Mouse (Mus musculus) lung, embryonic 14.5 days (tissue): ENCODE measurements around the gene Commd8. TPM values are rescaled to one million over a fixed set of nuclear protein-coding genes. Genes with fewer than 3 reads are reported as not detected.

Experiments
- ATAC-seq: fragments of 200-750 bp; cut with Nextera tagmentation; 2 replicates; pipeline ENCODE4 v1.8.0; 2017; ENCODE audit warnings: mild to moderate bottlenecking, moderate TSS enrichment, moderate library complexity; ENCODE audit not compliant: insufficient read depth
- DNase-seq: peaks from one replicate; pipeline ENCODE4 v3.0.0-alpha.2; 2015
- H3K27ac ChIP-seq: fragments of 300-500 bp; sonication (generic); 2 replicates; pipeline ENCODE4 v1.5.1; 2014; ENCODE audit warnings: low read depth, mild to moderate bottlenecking, moderate library complexity
- H3K27me3 ChIP-seq: fragments of 300-500 bp; sonication (generic); 2 replicates; pipeline ENCODE4 v1.6.1; 2014; ENCODE audit warnings: low read length, control low read depth; ENCODE audit not compliant: insufficient read depth
- H3K36me3 ChIP-seq: fragments of 300-500 bp; sonication (generic); 2 replicates; pipeline ENCODE4 v1.6.1; 2014; ENCODE audit warnings: control low read depth; ENCODE audit not compliant: insufficient read depth
- H3K4me1 ChIP-seq: fragments of 300-500 bp; sonication (generic); 2 replicates; pipeline ENCODE4 v1.6.1; 2014; ENCODE audit warnings: antibody characterized with exemption, control low read depth; ENCODE audit not compliant: insufficient read depth
- H3K4me2 ChIP-seq: fragments of 300-500 bp; sonication (generic); 2 replicates; pipeline ENCODE4 v1.6.1; 2014; ENCODE audit warnings: mild to moderate bottlenecking
- H3K4me3 ChIP-seq: fragments of 300-500 bp; sonication (generic); 2 replicates; pipeline ENCODE4 v1.5.1; 2014; ENCODE audit warnings: low read depth, low read length
- H3K9ac ChIP-seq: fragments of 300-500 bp; sonication (generic); 2 replicates; pipeline ENCODE4 v1.6.1; 2014
- H3K9me3 ChIP-seq: fragments of 300-500 bp; sonication (generic); 2 replicates; pipeline ENCODE4 v1.6.1; 2016; ENCODE audit warnings: low read depth, low read length, control low read depth
- CTCF ChIP-seq: IDR thresholded peaks from 2 replicates; pipeline ENCODE4 v1.5.1; 2016; ENCODE audit warnings: antibody characterized with exemption, low read depth
- WGBS: fragments of 180-500 bp; shearing (Covaris S2); extraction: QIAGEN DNeasy Blood & Tissue Kit; methylation state at CpG from one replicate; pipeline ENCODE4 v1.1.7; 2014; 5-methylcytosine and 5-hydroxymethylcytosine counted together
- polyA plus RNA-seq: library from polyadenylated mRNA; unstranded; fragments of >200 nt; fragmentation: Nextera tagmentation; extraction: Ambion mirVana; gene quantifications from 2 replicates; pipeline ENCODE4 v1.2.1, GENCODE M21; 2014

The Commd8 gene
- polyA plus RNA-seq, 1 experiment from 2014 or later = 122 TPM

DNA sequence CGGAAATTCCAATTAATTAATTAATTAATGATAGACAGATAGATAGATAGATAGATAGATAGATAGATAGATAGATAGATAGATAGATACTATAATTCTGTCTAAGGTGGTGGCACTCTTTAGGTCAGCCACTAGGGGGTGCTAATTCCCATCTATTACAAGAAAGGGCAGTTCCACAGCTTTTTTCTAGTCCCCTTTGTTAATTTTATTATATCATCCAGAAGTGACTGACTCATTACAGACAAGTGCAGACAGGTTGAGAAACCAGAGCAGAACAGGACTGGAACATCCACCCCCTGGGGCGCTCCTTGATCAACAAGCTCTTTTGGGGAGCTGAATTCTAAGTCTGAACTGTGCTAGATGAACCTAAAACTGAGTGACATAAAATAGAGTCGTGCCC lies 4.7 kb upstream of the Commd8 start:
- WGBS = 36% methylated on average over 3 of the region's 3 CpGs
- Histone ChIP-seq H3K36me3 (no peaks in the 10 kb centered on the region), H3K9me3 (no peaks in the 10 kb centered on the region), H3K4me3 (no peak overlapping the region), H3K27ac (no peak overlapping the region), H3K27me3 (no peaks in the 10 kb centered on the region), H3K4me1 (no peaks in the 10 kb centered on the region), H3K4me2 (no peak overlapping the region), H3K9ac (no peak overlapping the region)
- peak; percentile 76 for DNase-seq
- TF ChIP-seq CTCF = peak; percentile 71
- ATAC-seq = no peak

DNA sequence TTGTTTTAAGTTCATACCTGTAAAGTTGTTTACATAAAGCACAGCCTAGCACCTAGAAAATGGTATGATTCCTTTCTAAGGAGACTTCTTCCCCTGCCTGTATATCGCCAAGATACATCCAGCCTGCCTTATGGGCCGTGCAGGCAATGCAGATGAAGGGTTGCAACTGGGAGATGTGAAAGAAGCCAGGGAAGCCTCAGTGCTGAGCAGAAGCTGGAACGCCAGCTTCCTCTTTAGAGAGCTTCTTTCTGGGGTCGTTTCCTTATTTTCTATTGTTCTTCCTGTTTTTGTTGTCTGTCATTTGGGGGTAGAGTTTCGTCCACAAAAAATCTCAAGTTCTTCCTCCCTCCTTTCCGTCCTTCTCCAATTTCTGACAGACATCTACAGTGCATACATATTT lies 2.1 kb upstream of the Commd8 start:
- Histone ChIP-seq H3K4me2 (no peak overlapping the region), H3K27ac (no peak overlapping the region), H3K36me3 (peaks cover 7% of the 10 kb centered on the region), H3K9ac (no peak overlapping the region), H3K27me3 (no peaks in the 10 kb centered on the region), H3K9me3 (no peaks in the 10 kb centered on the region), H3K4me3 (no peak overlapping the region), H3K4me1 (peaks cover 5% of the 10 kb centered on the region; the same call in 1 of the 2 replicates)
- no peak for TF ChIP-seq CTCF
- ATAC-seq (no peak), DNase-seq (no peak)
- 67% methylated on average over 6 of the region's 6 CpGs for WGBS

DNA sequence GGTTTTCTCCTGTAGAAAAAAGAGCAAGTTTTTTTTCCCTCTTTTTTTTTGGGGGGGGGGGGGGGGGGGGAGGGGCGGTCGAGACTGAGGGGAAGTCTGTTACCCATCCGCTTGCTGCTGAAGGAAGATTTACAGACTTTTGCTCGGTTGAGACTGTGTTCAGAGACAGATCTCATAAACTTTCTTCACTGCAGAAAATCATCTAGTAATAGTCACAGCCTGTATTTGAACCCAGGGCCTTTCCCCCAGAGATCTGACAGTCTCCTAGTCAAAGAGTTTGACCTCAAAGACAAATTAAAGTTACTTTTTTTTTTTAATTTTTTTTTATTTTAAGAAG lies 264 bp upstream of the Commd8 start:
- no peak for TF ChIP-seq CTCF
- H3K4me3 ChIP-seq = peak overlapping the region; percentile 75
- H3K9me3 ChIP-seq = no peaks in the 10 kb centered on the region
- H3K4me1 ChIP-seq = peaks cover 5% of the 10 kb centered on the region; the same call in 1 of the 2 replicates
- 0 out of 2 replicates have a peak overlapping the region, but pooled peaks have one; percentile 20 for H3K27ac ChIP-seq
- H3K27me3 ChIP-seq = no peaks in the 10 kb centered on the region
- H3K9ac ChIP-seq = no peak overlapping the region
- H3K4me2 ChIP-seq = peak overlapping the region; percentile 80
- WGBS = 0% methylated on average over 4 of the region's 4 CpGs
- DNase-seq (no peak), ATAC-seq (peak; percentile 66)
- H3K36me3 ChIP-seq = peaks cover 17% of the 10 kb centered on the region

DNA sequence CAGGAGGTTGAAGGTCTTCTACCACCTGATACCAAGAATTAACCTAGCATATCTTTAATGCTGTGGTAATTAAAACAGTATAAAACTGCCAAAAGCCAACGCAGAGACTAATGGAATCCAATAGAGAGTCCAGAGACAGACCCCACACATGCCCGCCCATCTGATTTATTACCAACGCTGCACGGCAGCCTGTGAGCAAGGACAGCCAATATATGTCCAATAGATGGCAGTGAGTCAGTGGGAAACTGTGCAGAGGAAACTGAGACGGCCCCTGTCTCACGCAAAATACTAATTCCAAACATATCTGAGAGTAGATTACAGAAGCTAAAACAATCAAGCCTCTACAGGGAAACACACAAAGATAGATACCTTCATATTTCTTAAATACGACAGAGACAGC lies 3.6 kb downstream of the Commd8 start:
- Histone ChIP-seq H3K9me3 (no peaks in the 10 kb centered on the region), H3K4me3 (no peak overlapping the region), H3K9ac (no peak overlapping the region), H3K36me3 (peaks cover 51% of the 10 kb centered on the region), H3K27ac (no peak overlapping the region), H3K4me2 (no peak overlapping the region), H3K27me3 (no peaks in the 10 kb centered on the region), H3K4me1 (peaks cover 5% of the 10 kb centered on the region; the same call in 1 of the 2 replicates)
- WGBS = 67% methylated on average over 7 of the region's 7 CpGs
- ATAC-seq (no peak), DNase-seq (no peak)
- TF ChIP-seq CTCF = no peak

GRCm38 (mm10) chr5:72162855-72163254 lies 5.1 kb downstream of the Commd8 start:
- H3K9ac ChIP-seq = no peak overlapping the region
- H3K27me3 ChIP-seq = no peaks in the 10 kb centered on the region
- H3K27ac ChIP-seq = no peak overlapping the region
- 72% methylated on average over 5 of the region's 5 CpGs for WGBS
- no peak overlapping the region for H3K4me3 ChIP-seq
- peaks cover 5% of the 10 kb centered on the region; the same call in 1 of the 2 replicates for H3K4me1 ChIP-seq
- ATAC-seq (no peak), DNase-seq (no peak)
- TF ChIP-seq CTCF = no peak
- H3K36me3 ChIP-seq = peaks cover 60% of the 10 kb centered on the region
- H3K9me3 ChIP-seq = no peaks in the 10 kb centered on the region
- no peak overlapping the region for H3K4me2 ChIP-seq

- Histone ChIP-seq H3K27me3 (no peaks in the 10 kb centered on the region), H3K36me3 (peaks cover 60% of the 10 kb centered on the region), H3K4me1 (no peaks in the 10 kb centered on the region), H3K27ac (no peak overlapping the region), H3K9me3 (no peaks in the 10 kb centered on the region), H3K4me2 (no peak overlapping the region), H3K4me3 (no peak overlapping the region), H3K9ac (no peak overlapping the region)
- WGBS = 84% methylated on average over 11 of the region's 11 CpGs
- DNase-seq (no peak), ATAC-seq (no peak)
- TF ChIP-seq CTCF = no peak
Measured at GRCm38 (mm10) chr5:72160781-72161485, 7.1 kb downstream of the Commd8 start.

DNA sequence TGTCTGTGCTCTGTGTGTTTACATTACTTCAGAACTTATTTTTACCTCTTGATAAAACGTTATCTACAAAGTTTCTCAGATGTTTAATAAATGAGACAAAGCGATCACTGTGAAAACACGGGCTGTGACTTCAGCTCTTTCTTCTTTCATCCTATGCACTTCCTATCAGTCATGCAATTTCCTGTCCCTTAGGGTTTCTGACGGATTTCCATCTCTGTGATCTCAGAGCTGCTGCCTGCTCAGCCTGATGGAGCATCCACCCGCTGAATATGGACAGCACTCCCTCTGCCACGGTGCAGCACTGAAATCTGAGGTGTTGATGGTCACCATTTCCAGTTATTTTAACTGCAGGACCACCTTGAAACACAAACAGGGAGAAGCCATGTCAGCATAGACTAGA lies 8.5 kb downstream of the Commd8 start:
- ATAC-seq = no peak

GRCm38 (mm10) chr5:72158667-72159066 lies 9.3 kb downstream of the Commd8 start:
- no peak overlapping the region for H3K4me3 ChIP-seq
- no peak overlapping the region for H3K4me2 ChIP-seq
- no peak overlapping the region for H3K27ac ChIP-seq
- ATAC-seq = no peak
- H3K9ac ChIP-seq = no peak overlapping the region
- peaks cover 43% of the 10 kb centered on the region for H3K36me3 ChIP-seq
- no peak for TF ChIP-seq CTCF
- no peaks in the 10 kb centered on the region for H3K4me1 ChIP-seq
- DNase-seq = no peak
- no peaks in the 10 kb centered on the region for H3K27me3 ChIP-seq
- no peaks in the 10 kb centered on the region for H3K9me3 ChIP-seq
- 77% methylated on average over 12 of the region's 12 CpGs for WGBS

More for the DNA sequence above, 8.5 kb downstream of the Commd8 start:
- 42% methylated on average over 6 of the region's 6 CpGs for WGBS
- H3K4me2 ChIP-seq = no peak overlapping the region
- DNase-seq = peak; percentile 11
- no peaks in the 10 kb centered on the region for H3K9me3 ChIP-seq
- peaks cover 48% of the 10 kb centered on the region for H3K36me3 ChIP-seq
- no peak for TF ChIP-seq CTCF
- H3K27ac ChIP-seq = no peak overlapping the region
- no peak overlapping the region for H3K4me3 ChIP-seq
- H3K27me3 ChIP-seq = no peaks in the 10 kb centered on the region
- H3K9ac ChIP-seq = no peak overlapping the region
- H3K4me1 ChIP-seq = no peaks in the 10 kb centered on the region
